ENCODE assay signal across 14 mouse cellular contexts in genomic region chr9:58246083-58246591, GRCm38 (mm10). TPM values are rescaled to one million over a fixed set of nuclear protein-coding genes. Genes with fewer than 3 reads are reported as not detected.
A peak's percentile ranks its signal among the peaks of the same experiment; 100 is the strongest.
DNase-seq lines count a peak whose midpoint lies in the region; ATAC-seq and TF ChIP-seq lines count a peak whose summit lies in the region.
"Had no signal": no experiment of that assay in that cellular context is flagged by ENCODE, and none has a peak within 500 bp of the region (broad histone marks: within the 10 kb centered on the region; RNA-seq: fewer than 3 reads in every experiment).

No protein-coding gene starts in this region.

- TF ChIP-seq CTCF in spleen, adult 2 months (IDR thresholded peaks at IDR 0.05; ENCODE audit: extremely low read depth, insufficient read depth, insufficient read length, insufficient replicate concordance): no peak
- no peak for TF ChIP-seq CTCF in bone marrow, adult 2 months (IDR thresholded peaks at IDR 0.05; ENCODE audit: control insufficient read depth, insufficient read depth, low read length)

- DNase-seq in spleen, adult 2 months (ENCODE audit: low read depth in 1 of 2, low spot score in 2 of 2): peak in 1 of 2 experiments; percentile 53
- DNase-seq in spleen, postnatal 4 days (ENCODE audit: low spot score in 2 of 2): no peak
- no peak for DNase-seq in embryonic facial prominence, embryonic 10.5 days (ENCODE audit: low spot score)
- DNase-seq in adrenal gland, adult (ENCODE audit: inconsistent age in 2 of 2, low spot score in 1 of 2): no peak
- DNase-seq in kidney, postnatal 10 days: no peak
- DNase-seq: right cerebral cortex, postnatal 14 days; thymus, adult 2 months had no signal

- peaks cover 25% of the 10 kb centered on the region; the same call in 1 of the 2 replicates for H3K4me1 ChIP-seq in spleen, adult 2 months (ENCODE audit: control insufficient read depth, insufficient read depth, insufficient read length)
- H3K4me1 ChIP-seq in bone marrow, adult 2 months (ENCODE audit: control insufficient read depth, insufficient read depth, low read length): peaks cover 7% of the 10 kb centered on the region
- H3K4me1 ChIP-seq in liver, embryonic 12.5 days: peaks cover 84% of the 10 kb centered on the region
- peaks cover 55% of the 10 kb centered on the region for H3K4me1 ChIP-seq in stomach, embryonic 16.5 days (ENCODE audit: control insufficient read depth, insufficient read depth, low read length)
- H3K4me1 ChIP-seq in embryonic facial prominence, embryonic 10.5 days: peaks cover 62% of the 10 kb centered on the region

- 0 out of 2 replicates have a peak overlapping the region, but pooled peaks have one; percentile 0 for H3K27ac ChIP-seq in spleen, adult 2 months (ENCODE audit: insufficient read depth, low read length)
- peak overlapping the region; percentile 32; the same call in 1 of the 2 replicates for H3K27ac ChIP-seq in bone marrow, adult 2 months (ENCODE audit: control insufficient read depth, insufficient read depth, low read depth, low read length, poor library complexity)
- peak overlapping the region; percentile 96 for H3K27ac ChIP-seq in liver, embryonic 12.5 days
- no peak overlapping the region for H3K27ac ChIP-seq in stomach, embryonic 16.5 days (ENCODE audit: low read length)
- H3K27ac ChIP-seq in embryonic facial prominence, embryonic 10.5 days (replicated peaks): no peak overlapping the region
- H3K27ac ChIP-seq: forebrain, embryonic 15.5 days; neural tube, embryonic 13.5 days had no signal

- H3K4me3 ChIP-seq in spleen, adult 2 months (ENCODE audit: extremely low read depth, insufficient read depth, insufficient read length): no peak overlapping the region
- H3K4me3 ChIP-seq in bone marrow, adult 2 months (replicated peaks; ENCODE audit: control insufficient read depth, low read depth, low read length): peak overlapping the region; percentile 50
- H3K4me3 ChIP-seq in liver, embryonic 12.5 days: peak overlapping the region; percentile 83
- H3K4me3 ChIP-seq in stomach, embryonic 16.5 days (replicated peaks; ENCODE audit: low read length): no peak overlapping the region
- H3K4me3 ChIP-seq in embryonic facial prominence, embryonic 10.5 days: no peak overlapping the region

- H3K27me3 ChIP-seq in spleen, adult 2 months (ENCODE audit: control insufficient read depth, insufficient read depth, low read length): no peaks in the 10 kb centered on the region
- no peaks in the 10 kb centered on the region for H3K27me3 ChIP-seq in liver, embryonic 12.5 days (replicated peaks)
- H3K27me3 ChIP-seq in stomach, embryonic 16.5 days (ENCODE audit: control insufficient read depth, insufficient read depth, low read length): no peaks in the 10 kb centered on the region
- no peaks in the 10 kb centered on the region for H3K27me3 ChIP-seq in embryonic facial prominence, embryonic 10.5 days (replicated peaks; ENCODE audit: low read depth, poor library complexity, severe bottlenecking)
- H3K27me3 ChIP-seq: forebrain, embryonic 15.5 days; neural tube, embryonic 13.5 days had no signal

- H3K4me2 ChIP-seq in liver, embryonic 12.5 days: peak overlapping the region; percentile 94
- 0 out of 2 replicates have a peak overlapping the region, but pooled peaks have one; percentile 28 for H3K4me2 ChIP-seq in stomach, embryonic 16.5 days (ENCODE audit: low read depth, low read length)

- WGBS in spleen, adult 2 months: 5% methylated on average over 4 of the region's 4 CpGs
- WGBS in bone marrow, adult 2 months: 1% methylated on average over 4 of the region's 4 CpGs
- 10% methylated on average over 4 of the region's 4 CpGs for WGBS in liver, embryonic 12.5 days (ENCODE audit: insufficient replicate concordance)
- WGBS in stomach, embryonic 16.5 days: 67% methylated on average over 4 of the region's 4 CpGs
- 77% methylated on average over 4 of the region's 4 CpGs for WGBS in embryonic facial prominence, embryonic 10.5 days

- H3K9me3 ChIP-seq in liver, embryonic 12.5 days (replicated peaks): no peaks in the 10 kb centered on the region
- H3K9me3 ChIP-seq in stomach, embryonic 16.5 days (replicated peaks; ENCODE audit: control insufficient read depth, low read length): no peaks in the 10 kb centered on the region
- H3K9me3 ChIP-seq in embryonic facial prominence, embryonic 10.5 days: no peaks in the 10 kb centered on the region
- H3K9me3 ChIP-seq: forebrain, embryonic 15.5 days; midbrain, embryonic 10.5 days; neural tube, embryonic 13.5 days had no signal

- H3K36me3 ChIP-seq in spleen, adult 2 months (ENCODE audit: control insufficient read depth, insufficient read depth, low read length): peaks cover 13% of the 10 kb centered on the region; the same call in 1 of the 2 replicates
- H3K36me3 ChIP-seq in liver, embryonic 12.5 days: peaks cover 53% of the 10 kb centered on the region
- H3K36me3 ChIP-seq in stomach, embryonic 16.5 days (ENCODE audit: control insufficient read depth, insufficient read depth, low read length): no peaks in the 10 kb centered on the region
- H3K36me3 ChIP-seq in embryonic facial prominence, embryonic 10.5 days (replicated peaks): peaks cover 17% of the 10 kb centered on the region
- H3K36me3 ChIP-seq: forebrain, embryonic 15.5 days; neural tube, embryonic 13.5 days had no signal

- TF ChIP-seq POLR2A in spleen, adult 2 months (IDR thresholded peaks at IDR 0.05; ENCODE audit: low read depth, low read length): no peak
- TF ChIP-seq POLR2A in bone marrow, adult 2 months (IDR thresholded peaks at IDR 0.05; ENCODE audit: borderline replicate concordance, control insufficient read depth, low read depth, low read length): no peak

- peak overlapping the region; percentile 91 for H3K9ac ChIP-seq in liver, embryonic 12.5 days
- no peak overlapping the region for H3K9ac ChIP-seq in stomach, embryonic 16.5 days (ENCODE audit: low read length)

- peak; percentile 58 for ATAC-seq in liver, embryonic 12.5 days
- ATAC-seq in stomach, embryonic 16.5 days (ENCODE audit: insufficient read depth, low FRiP score): no peak
- ATAC-seq: inflammation-experienced regulatory T-cells, adult 6 months had no signal

RNA-seq across cellular contexts. Expression of gene Pml, which starts 3.4 kb away (rescaled TPM):
- 91.6 and 121 TPM in 2 replicates for polyA plus RNA-seq in spleen, adult 2 months (2012; rRNA removed)
- 48.3 and 92.4 TPM in 2 replicates for polyA plus RNA-seq in bone marrow, adult 2 months (2011; ENCODE audit: insufficient read depth, insufficient read length, low replicate concordance, missing spikeins)
- polyA plus RNA-seq in liver, embryonic 12.5 days (2016; fragmentation: Nextera tagmentation; extraction: Ambion mirVana): 24.4 and 26.5 TPM in 2 replicates
- polyA plus RNA-seq in stomach, embryonic 16.5 days (2015; fragmentation: Nextera tagmentation; extraction: Ambion mirVana): 17.9 and 19.0 TPM in 2 replicates
- 17.2 and 17.6 TPM in 2 replicates for polyA plus RNA-seq in embryonic facial prominence, embryonic 10.5 days (2016; fragmentation: Nextera tagmentation; extraction: Ambion mirVana)

RNA-seq across cellular contexts. Expression of gene Stoml1, which starts 6.8 kb away (rescaled TPM):
- 55.5 and 63.5 TPM in 2 replicates for polyA plus RNA-seq in spleen, adult 2 months (2012; rRNA removed)
- polyA plus RNA-seq in bone marrow, adult 2 months (2011; ENCODE audit: insufficient read depth, insufficient read length, low replicate concordance, missing spikeins): 14.4 and 24.5 TPM in 2 replicates
- 6.5 and 6.6 TPM in 2 replicates for polyA plus RNA-seq in liver, embryonic 12.5 days (2016; fragmentation: Nextera tagmentation; extraction: Ambion mirVana)
- 23.7 and 26.0 TPM in 2 replicates for polyA plus RNA-seq in stomach, embryonic 16.5 days (2015; fragmentation: Nextera tagmentation; extraction: Ambion mirVana)
- 28.4 and 30.2 TPM in 2 replicates for polyA plus RNA-seq in embryonic facial prominence, embryonic 10.5 days (2016; fragmentation: Nextera tagmentation; extraction: Ambion mirVana)

RNA-seq across cellular contexts. Expression of gene Islr2, which starts 42.0 kb away (rescaled TPM):
- polyA plus RNA-seq in spleen, adult 2 months (2012; rRNA removed): 0.28 and 0.67 TPM in 2 replicates
- 0.49 TPM in 1 of 2 replicates, not detected in the other for polyA plus RNA-seq in bone marrow, adult 2 months (2011; ENCODE audit: insufficient read depth, insufficient read length, low replicate concordance, missing spikeins)
- polyA plus RNA-seq in liver, embryonic 12.5 days (2016; fragmentation: Nextera tagmentation; extraction: Ambion mirVana): 0.07 TPM in 1 of 2 replicates, not detected in the other
- polyA plus RNA-seq in stomach, embryonic 16.5 days (2015; fragmentation: Nextera tagmentation; extraction: Ambion mirVana): 1.3 TPM in 2 replicates
- polyA plus RNA-seq in embryonic facial prominence, embryonic 10.5 days (2016; fragmentation: Nextera tagmentation; extraction: Ambion mirVana): 1.5 and 2.2 TPM in 2 replicates
- polyA plus RNA-seq: inflammation-experienced regulatory T-cells, adult 6 months had no signal

RNA-seq across cellular contexts. Expression of gene Islr, which starts 42.0 kb away (rescaled TPM):
- 21.9 and 27.7 TPM in 2 replicates for polyA plus RNA-seq in spleen, adult 2 months (2012; rRNA removed)
- 4.2 and 6.3 TPM in 2 replicates for polyA plus RNA-seq in bone marrow, adult 2 months (2011; ENCODE audit: insufficient read depth, insufficient read length, low replicate concordance, missing spikeins)
- 4.9 and 5.9 TPM in 2 replicates for polyA plus RNA-seq in liver, embryonic 12.5 days (2016; fragmentation: Nextera tagmentation; extraction: Ambion mirVana)
- 120 and 128 TPM in 2 replicates for polyA plus RNA-seq in stomach, embryonic 16.5 days (2015; fragmentation: Nextera tagmentation; extraction: Ambion mirVana)
- 13.8 and 18.2 TPM in 2 replicates for polyA plus RNA-seq in embryonic facial prominence, embryonic 10.5 days (2016; fragmentation: Nextera tagmentation; extraction: Ambion mirVana)

Comparison
In these comparisons a context has a peak if more than half of its experiments do, and no peak if none do; other contexts are left out.
1. H3K27ac ChIP-seq: peak in spleen, adult 2 months (single experiment), bone marrow, adult 2 months (single experiment) and liver, embryonic 12.5 days (single experiment); none in stomach, embryonic 16.5 days (single experiment) and embryonic facial prominence, embryonic 10.5 days (single experiment).
2. H3K4me3 ChIP-seq: peak in bone marrow, adult 2 months (single experiment) and liver, embryonic 12.5 days (single experiment); none in spleen, adult 2 months (single experiment), stomach, embryonic 16.5 days (single experiment) and embryonic facial prominence, embryonic 10.5 days (single experiment).